Mouse (Mus musculus) spleen, postnatal 14 days (tissue): ENCODE measurements at regions not wholly inside any gene's neighbourhood (a gene's known extent, or its start where the extent isn't known, plus 50 kb on each side); places are given as distances from the start of the nearest gene placed in this dataset.

Experiments used
- DNase-seq, 2 experiments: peaks; one replicate each; pipeline ENCODE4 v3.0.0; 2021 to 2022; ENCODE audit warnings: low spot score in 2 of 2

- no peak for DNase-seq
Observed at GRCm38 (mm10) chr4:142956832-142957429, 255.9 kb downstream of the Prdm2 start.

- no peak for DNase-seq
Observed at GRCm38 (mm10) chr4:142956376-142956775, 256.4 kb downstream of the Prdm2 start.

DNA sequence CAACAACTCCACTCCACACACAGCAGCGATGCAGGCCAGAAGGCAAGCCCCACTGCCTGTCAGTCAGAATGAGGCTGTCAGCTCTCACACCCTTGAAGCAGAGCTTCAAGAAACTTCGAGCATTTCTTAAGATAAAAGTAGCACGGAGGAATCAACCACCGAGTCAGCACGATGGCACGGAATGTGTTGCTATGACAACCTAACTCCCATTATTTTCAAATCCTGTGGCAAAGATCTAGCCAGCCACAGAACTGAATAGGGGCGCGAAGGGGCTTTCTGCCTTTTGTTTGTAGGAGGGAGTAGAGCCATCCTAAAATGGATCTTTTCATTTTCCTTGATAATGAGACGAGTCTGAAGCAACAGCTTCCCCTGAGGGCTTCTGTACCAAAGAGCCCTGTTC lies 259.1 kb downstream of the Prdm2 start:
- no peak for DNase-seq

DNA sequence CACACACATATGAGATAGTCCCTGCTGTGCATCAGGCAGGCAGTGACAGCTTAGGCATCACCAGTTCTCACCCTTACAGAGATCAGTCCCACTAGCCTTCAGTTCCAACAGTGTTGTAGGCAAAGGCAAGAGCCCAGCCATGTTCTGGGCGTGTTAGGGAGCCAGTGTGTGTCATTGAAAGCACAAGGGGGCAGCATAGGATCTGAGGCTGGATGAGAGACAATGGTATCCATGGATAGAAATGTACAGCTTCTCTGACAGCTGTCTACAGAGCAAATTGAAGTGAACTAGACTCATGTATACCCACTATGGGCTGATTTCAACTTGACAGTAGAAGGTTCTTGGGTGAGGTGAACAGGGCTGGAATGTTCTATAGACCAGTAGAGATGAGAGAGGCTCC lies 259.9 kb downstream of the Prdm2 start:
- DNase-seq = no peak

GRCm38 (mm10) chr4:142947673-142948072 lies 265.1 kb downstream of the Prdm2 start:
- no peak for DNase-seq

- no peak for DNase-seq
Observed at GRCm38 (mm10) chr4:142933627-142934026, 279.2 kb downstream of the Prdm2 start.

DNA sequence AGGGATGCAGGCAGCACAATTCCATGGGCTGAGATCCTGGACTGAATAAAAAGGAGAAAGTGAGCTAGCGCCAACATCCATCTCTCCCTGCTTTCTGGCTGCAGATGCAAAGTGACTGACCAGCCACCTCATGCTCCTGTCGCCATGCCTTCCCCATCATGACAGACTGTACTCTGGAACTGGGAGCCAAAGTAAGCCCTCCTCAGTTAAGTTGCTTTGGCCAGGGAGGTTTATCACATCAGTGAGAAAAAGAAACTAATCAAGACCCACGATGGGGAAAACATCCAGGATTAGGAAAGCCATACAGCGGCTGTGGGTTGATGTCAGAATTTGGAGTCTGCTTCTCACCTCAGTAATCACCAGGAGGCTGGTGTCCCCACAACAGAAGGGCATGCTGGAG lies 283.6 kb downstream of the Prdm2 start:
- DNase-seq = no peak

GRCm38 (mm10) chr4:142927328-142928108 lies 285.3 kb downstream of the Prdm2 start:
- DNase-seq = no peak

DNA sequence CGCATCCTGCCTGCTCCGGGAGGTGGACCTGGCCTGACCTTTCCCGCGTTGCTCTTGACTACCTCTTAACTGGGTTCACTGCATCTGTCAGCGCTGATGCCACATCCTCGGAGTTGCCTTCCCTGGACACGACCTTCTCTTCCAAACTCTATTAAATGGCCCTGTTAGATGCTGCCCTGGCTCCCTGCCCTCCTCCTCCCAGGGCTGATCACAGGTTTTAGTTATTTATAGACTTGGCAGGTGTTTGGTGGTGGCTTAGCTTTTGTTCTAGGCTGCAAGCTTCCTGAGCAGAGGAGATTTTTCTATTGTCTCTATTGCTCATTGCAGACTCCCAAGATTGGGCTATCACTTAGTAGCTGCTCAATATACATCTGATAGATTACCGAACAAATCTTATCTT lies 287.7 kb downstream of the Prdm2 start:
- DNase-seq = no peak

GRCm38 (mm10) chr4:142909355-142909947 lies 303.3 kb downstream of the Prdm2 start:
- DNase-seq = no peak

DNA sequence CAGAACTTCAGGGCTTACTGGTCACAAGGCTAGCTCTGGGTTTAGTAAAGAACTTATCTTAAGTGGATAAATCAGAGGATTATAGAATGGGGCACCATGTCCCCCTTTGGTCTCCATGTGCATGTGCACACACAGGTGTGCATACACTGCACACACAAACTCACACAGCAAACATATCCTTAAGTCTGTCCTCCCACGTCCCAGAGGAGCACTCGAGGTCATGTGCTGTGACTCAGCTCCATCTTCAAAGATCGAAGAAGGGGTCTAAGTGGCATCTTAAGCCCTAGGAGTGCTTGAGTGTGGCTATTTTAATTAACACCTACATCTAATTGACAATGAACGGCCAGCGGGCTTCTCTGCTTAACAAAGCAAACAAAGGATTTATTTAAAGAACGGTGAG lies 304.0 kb downstream of the Prdm2 start:
- DNase-seq = no peak

GRCm38 (mm10) chr4:142903356-142904032 lies 309.3 kb downstream of the Prdm2 start:
- DNase-seq = no peak

DNA sequence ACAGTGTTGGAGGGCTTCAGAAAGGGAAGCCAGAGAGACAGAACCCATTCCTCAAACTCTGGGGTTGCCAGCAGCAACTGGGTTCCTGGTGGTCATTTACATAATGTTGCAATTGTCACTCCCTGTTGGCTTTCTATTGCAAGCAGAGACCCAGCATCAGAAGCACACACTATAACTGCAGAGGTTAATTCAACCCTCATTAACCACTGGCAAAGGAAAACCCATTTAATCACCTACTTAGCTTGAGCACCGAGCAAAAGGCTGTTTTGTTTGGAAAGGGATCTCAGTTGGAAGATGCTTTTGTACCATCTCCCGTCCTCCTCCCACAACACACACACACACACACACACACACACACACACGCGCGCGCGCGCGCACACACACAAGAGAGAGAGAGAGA lies 312.0 kb downstream of the Prdm2 start:
- DNase-seq = no peak

GRCm38 (mm10) chr4:142898994-142899393 lies 313.8 kb downstream of the Prdm2 start:
- DNase-seq = no peak

DNA sequence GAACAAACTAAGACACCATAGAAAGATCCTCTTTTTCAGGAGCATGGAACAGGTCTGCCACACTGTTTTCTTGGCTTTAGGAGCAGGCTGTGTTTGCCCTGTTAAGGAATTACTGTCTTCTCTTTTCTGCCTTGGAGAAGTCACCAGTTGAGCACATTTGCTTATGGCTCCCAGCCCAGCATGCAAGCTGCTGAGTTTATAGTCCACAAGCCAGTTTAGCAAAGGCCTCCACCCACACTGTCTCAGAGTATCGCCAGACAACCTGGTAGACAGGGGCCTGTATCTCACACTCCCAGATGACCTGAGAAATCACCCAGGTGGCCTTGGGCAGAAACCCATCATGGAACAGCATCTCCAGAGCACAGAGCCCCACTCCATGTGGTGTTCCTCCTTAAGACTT lies 322.1 kb downstream of the Prdm2 start:
- no peak for DNase-seq

- no peak for DNase-seq
Observed at GRCm38 (mm10) chr4:142888891-142889290, 323.9 kb downstream of the Prdm2 start.

- DNase-seq = no peak
Observed at GRCm38 (mm10) chr4:142887876-142888275, 324.9 kb downstream of the Prdm2 start.

DNA sequence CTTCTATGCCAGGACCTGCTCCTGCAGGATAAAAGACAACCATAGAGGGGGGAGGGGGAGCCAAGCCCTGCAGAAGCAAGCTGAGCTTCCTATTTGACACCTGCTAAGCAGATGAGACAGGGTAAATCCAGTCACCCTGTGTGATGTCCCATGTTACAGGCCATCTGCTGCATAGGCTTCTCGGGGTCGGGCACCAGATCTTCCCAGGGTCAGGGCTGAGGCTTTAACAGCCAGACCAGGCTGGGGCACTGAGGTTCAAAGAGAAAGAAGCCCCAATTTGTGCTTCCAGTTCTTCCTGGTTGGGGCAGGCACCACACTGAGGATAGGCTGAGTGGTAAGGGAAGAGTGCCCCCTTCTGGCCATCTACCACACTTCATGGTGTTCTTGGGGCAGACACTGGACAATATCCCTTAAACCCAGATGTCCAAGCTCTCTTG lies 332.5 kb downstream of the Prdm2 start:
- no peak for DNase-seq

GRCm38 (mm10) chr4:142876151-142876550 lies 336.6 kb downstream of the Prdm2 start:
- no peak for DNase-seq

- DNase-seq = no peak
Observed at GRCm38 (mm10) chr4:142875105-142875504, 337.7 kb downstream of the Prdm2 start.

DNA sequence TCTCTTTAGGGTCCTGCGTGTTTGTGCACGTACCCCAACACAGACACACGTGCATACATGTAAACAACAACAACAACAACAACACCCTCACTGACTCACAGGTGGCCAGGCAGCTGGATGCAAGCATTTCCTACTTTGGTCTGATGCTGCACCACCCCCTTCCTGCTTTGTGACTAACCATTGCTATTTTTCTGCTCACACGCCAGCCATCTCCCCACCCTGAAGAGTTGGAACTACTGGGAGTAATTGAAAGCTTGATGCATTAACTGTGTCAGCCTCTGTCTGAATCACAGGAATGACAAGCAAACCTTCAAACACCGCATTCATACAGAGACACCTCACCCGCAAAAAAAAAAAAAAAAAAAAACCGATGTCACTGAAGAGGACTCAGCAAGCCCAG lies 346.5 kb downstream of the Prdm2 start:
- no peak for DNase-seq

GRCm38 (mm10) chr4:142865593-142865992 lies 347.2 kb downstream of the Prdm2 start:
- no peak for DNase-seq

- DNase-seq = no peak
Observed at GRCm38 (mm10) chr4:142863939-142864338, 348.9 kb downstream of the Prdm2 start.
